Comparison of ENCODE assay signal across 10 mouse cellular contexts in the genomic region with DNA sequence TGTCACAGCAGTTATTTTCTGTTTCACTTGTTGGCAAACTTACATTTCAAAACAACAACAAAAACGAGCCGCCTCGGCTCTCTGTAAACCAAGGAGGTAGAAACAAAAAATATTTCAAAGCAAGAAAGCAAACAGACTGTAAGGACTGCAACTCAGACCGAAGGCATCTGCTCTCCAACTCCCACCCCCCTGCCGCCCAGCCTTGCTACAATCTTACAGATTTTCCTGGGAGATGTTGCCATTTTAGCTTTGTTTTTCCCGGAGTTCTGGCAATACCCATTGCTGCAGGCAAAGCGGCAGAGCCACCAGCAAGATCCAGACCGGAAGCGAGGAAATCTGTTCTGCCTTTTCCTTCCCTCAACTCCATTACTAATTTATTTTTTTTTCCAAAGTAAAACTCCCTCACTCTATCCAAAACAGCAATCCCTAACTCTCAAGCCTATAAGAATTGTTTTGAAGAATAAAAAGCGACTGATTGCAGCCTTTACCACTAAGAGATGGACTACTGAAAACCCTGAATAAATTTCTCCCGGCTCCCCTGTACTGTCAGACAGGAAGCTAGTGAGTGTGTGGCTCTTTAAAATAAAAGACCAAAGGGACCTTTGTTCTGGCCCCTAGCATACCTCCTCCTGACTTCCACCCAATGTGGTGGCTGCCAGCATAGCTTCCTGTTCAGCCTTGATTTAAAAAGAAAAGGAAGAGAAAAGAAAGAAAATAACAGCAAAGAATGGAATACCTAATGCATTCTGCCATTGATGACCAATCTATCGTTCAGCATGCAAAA.
DNase-seq lines count a peak whose midpoint lies in the region; ATAC-seq and TF ChIP-seq lines count a peak whose summit lies in the region.
"Had no signal": no experiment of that assay in that cellular context is flagged by ENCODE, and none has a peak within 500 bp of the region (broad histone marks: within the 10 kb centered on the region; RNA-seq: fewer than 3 reads in every experiment).

No protein-coding gene starts in this region.

- H3K4me3 ChIP-seq in cortical plate, adult 2 months (ENCODE audit: insufficient read depth, low read length): peak overlapping the region; percentile 24
- H3K4me3 ChIP-seq in heart, embryonic 15.5 days: peak overlapping the region; percentile 34
- H3K4me3 ChIP-seq in layer of hippocampus, adult 2 months: peak overlapping the region; percentile 59
- peak overlapping the region; percentile 19 for H3K4me3 ChIP-seq in neural tube, embryonic 13.5 days
- H3K4me3 ChIP-seq: liver, embryonic 13.5 days had no signal

- no peaks in the 10 kb centered on the region for H3K36me3 ChIP-seq in heart, embryonic 15.5 days
- H3K36me3 ChIP-seq in neural tube, embryonic 13.5 days: no peaks in the 10 kb centered on the region
- H3K36me3 ChIP-seq: liver, embryonic 13.5 days had no signal

- no peak for TF ChIP-seq CTCF in cortical plate, adult 2 months (IDR thresholded peaks at IDR 0.05; ENCODE audit: extremely low read depth, insufficient read depth, low read length)
- no peak for TF ChIP-seq CTCF in layer of hippocampus, adult 2 months (conservative IDR thresholded peaks at IDR 0.05)

- peak; percentile 16 for DNase-seq in gastrocnemius, postnatal 10 days
- DNase-seq in gastrocnemius, postnatal 4 days (ENCODE audit: low spot score in 2 of 2): no peak
- DNase-seq in layer of hippocampus, adult 2 months (ENCODE audit: low spot score in 2 of 2): peak; percentile 36 to 49
- DNase-seq in adrenal gland, adult 2 months: no peak
- DNase-seq in urinary bladder, postnatal 14 days (ENCODE audit: low spot score): no peak
- DNase-seq: liver, embryonic 13.5 days had no signal

- H3K9me3 ChIP-seq in heart, embryonic 15.5 days (replicated peaks): no peaks in the 10 kb centered on the region
- H3K9me3 ChIP-seq in neural tube, embryonic 13.5 days: no peaks in the 10 kb centered on the region
- H3K9me3 ChIP-seq: liver, embryonic 13.5 days had no signal

- no peak overlapping the region for H3K9ac ChIP-seq in heart, embryonic 15.5 days
- peak overlapping the region; percentile 53; the same call in 1 of the 2 replicates for H3K9ac ChIP-seq in neural tube, embryonic 13.5 days
- H3K9ac ChIP-seq: liver, embryonic 13.5 days had no signal

- ATAC-seq in heart, embryonic 15.5 days (replicated peaks; ENCODE audit: insufficient number of reproducible peaks, insufficient read depth, low FRiP score, low read depth): no peak
- ATAC-seq in neural tube, embryonic 13.5 days (ENCODE audit: low read depth): no peak

- H3K27me3 ChIP-seq in heart, embryonic 15.5 days: no peaks in the 10 kb centered on the region
- no peaks in the 10 kb centered on the region for H3K27me3 ChIP-seq in neural tube, embryonic 13.5 days
- H3K27me3 ChIP-seq: CH12.LX; liver, embryonic 13.5 days had no signal

- TF ChIP-seq POLR2A in cortical plate, adult 2 months (IDR thresholded peaks at IDR 0.05; ENCODE audit: extremely low read depth, insufficient read depth, low read length): no peak

- H3K27ac ChIP-seq in cortical plate, adult 2 months (ENCODE audit: insufficient read depth, low read length): peak overlapping the region; percentile 14; the same call in 1 of the 2 replicates
- peak overlapping the region; percentile 43 for H3K27ac ChIP-seq in heart, embryonic 15.5 days
- peak overlapping the region; percentile 84 for H3K27ac ChIP-seq in layer of hippocampus, adult 2 months
- peak overlapping the region; percentile 49; the same call in 1 of the 2 replicates for H3K27ac ChIP-seq in neural tube, embryonic 13.5 days (replicated peaks)
- H3K27ac ChIP-seq: liver, embryonic 13.5 days had no signal

- 56% methylated on average over 12 of the region's 12 CpGs for WGBS in heart, embryonic 15.5 days
- WGBS in neural tube, embryonic 13.5 days: 48% methylated on average over 12 of the region's 12 CpGs

- peaks cover 4% of the 10 kb centered on the region for H3K4me1 ChIP-seq in cortical plate, adult 2 months (ENCODE audit: control insufficient read depth, insufficient read depth, low read length)
- H3K4me1 ChIP-seq in heart, embryonic 15.5 days (replicated peaks): no peaks in the 10 kb centered on the region
- H3K4me1 ChIP-seq in neural tube, embryonic 13.5 days (replicated peaks): peaks cover 12% of the 10 kb centered on the region
- H3K4me1 ChIP-seq: liver, embryonic 13.5 days had no signal

- peak overlapping the region; percentile 42 for H3K4me2 ChIP-seq in heart, embryonic 15.5 days
- H3K4me2 ChIP-seq in neural tube, embryonic 13.5 days: peak overlapping the region; percentile 42
- H3K4me2 ChIP-seq: liver, embryonic 13.5 days had no signal

Comparison
In these comparisons a context has a peak if more than half of its experiments do, and no peak if none do; other contexts are left out.
1. DNase-seq: peak in gastrocnemius, postnatal 10 days (single experiment) and layer of hippocampus, adult 2 months (2 of 2); none in gastrocnemius, postnatal 4 days (0 of 2), adrenal gland, adult 2 months (single experiment) and urinary bladder, postnatal 14 days (single experiment).
2. H3K27ac ChIP-seq: peak in every context shown above with its lines; median percentile 84 in layer of hippocampus, adult 2 months; 49 in neural tube, embryonic 13.5 days; 43 in heart, embryonic 15.5 days; 14 in cortical plate, adult 2 months.
3. Peak in every context shown above with its lines, with median percentiles within 50 percentile points of each other: H3K4me3 ChIP-seq.